Mouse (Mus musculus): ENCODE measurements at regions not wholly inside any gene's neighbourhood (a gene's known extent, or its start where the extent isn't known, plus 50 kb on each side); places are given as distances from the start of the nearest gene placed in this dataset.

- H3K4me1 ChIP-seq (ENCODE audit: control insufficient read depth, insufficient read depth, low read length): peaks cover 4% of the 10 kb centered on the region; the same call in 1 of the 2 replicates
- ATAC-seq (ENCODE audit: low FRiP score, low read depth) (no peak), DNase-seq (ENCODE audit: low spot score) (no peak)
- H3K4me3 ChIP-seq (replicated peaks; ENCODE audit: low read length): no peak overlapping the region
- no peaks in the 10 kb centered on the region for H3K9me3 ChIP-seq (ENCODE audit: control insufficient read depth, low read length)
- no peaks in the 10 kb centered on the region for H3K27me3 ChIP-seq (ENCODE audit: control insufficient read depth, insufficient read depth, low read length)
- 65% methylated on average over 7 of the region's 7 CpGs for WGBS
- no peak for TF ChIP-seq POLR2A (IDR thresholded peaks at IDR 0.05; ENCODE audit: borderline replicate concordance, extremely low read depth, insufficient read depth, insufficient read length)
- no peaks in the 10 kb centered on the region for H3K36me3 ChIP-seq (ENCODE audit: control insufficient read depth, insufficient read depth, low read length)
- no peak overlapping the region for H3K27ac ChIP-seq (replicated peaks; ENCODE audit: low read depth, low read length)
- H3K9ac ChIP-seq (ENCODE audit: low read depth, low read length, severe bottlenecking): no peak overlapping the region
- no peak overlapping the region for H3K4me2 ChIP-seq (replicated peaks; ENCODE audit: low read depth, low read length, severe bottlenecking)
These were observed 50.2 kb upstream of the Erg start for GRCm38 (mm10) chr16:95636615-95637014.
